Mouse (Mus musculus) neural tube, embryonic 14.5 days (tissue): ENCODE data around the gene Lmx1b. TPM values are rescaled to one million over a fixed set of nuclear protein-coding genes. Genes with fewer than 3 reads are reported as not detected.

Source experiments
- ATAC-seq: fragments of 200-750 bp; cut with Nextera tagmentation; 2 replicates; pipeline ENCODE4 v1.8.0; 2017; ENCODE audit warnings: low read depth, mild to moderate bottlenecking, moderate TSS enrichment, moderate library complexity
- H3K27ac ChIP-seq: fragments of 300-500 bp; sonication (generic); 2 replicates; pipeline ENCODE4 v1.5.1; 2014; ENCODE audit warnings: low read depth, mild to moderate bottlenecking, control low read depth, low read length, moderate library complexity, mixed read lengths
- H3K27me3 ChIP-seq: fragments of 300-500 bp; sonication (generic); 2 replicates; pipeline ENCODE4 v1.6.1; 2014; ENCODE audit warnings: low read length; ENCODE audit not compliant: control insufficient read depth, insufficient read depth
- H3K36me3 ChIP-seq: fragments of 300-500 bp; sonication (generic); 2 replicates; pipeline ENCODE4 v1.6.1; 2014; ENCODE audit warnings: low read length, mixed read lengths; ENCODE audit not compliant: control insufficient read depth, insufficient read depth
- H3K4me1 ChIP-seq: fragments of 300-500 bp; sonication (generic); 2 replicates; pipeline ENCODE4 v1.6.1; 2014; ENCODE audit warnings: low read length; ENCODE audit not compliant: control insufficient read depth, insufficient read depth
- H3K4me2 ChIP-seq: fragments of 300-500 bp; sonication (generic); 2 replicates; pipeline ENCODE4 v1.6.1; 2014; ENCODE audit warnings: mild to moderate bottlenecking, low read depth, low read length, control low read depth
- H3K4me3 ChIP-seq: fragments of 300-500 bp; sonication (generic); 2 replicates; pipeline ENCODE4 v1.5.1; 2014; ENCODE audit warnings: low read depth, low read length, control low read depth, mixed read lengths
- H3K9ac ChIP-seq: fragments of 300-500 bp; sonication (generic); replicated peaks from 2 replicates; pipeline ENCODE4 v1.6.1; 2014; ENCODE audit warnings: low read depth, mild to moderate bottlenecking, control low read depth, low read length, mixed read lengths
- H3K9me3 ChIP-seq: fragments of 300-500 bp; sonication (generic); 2 replicates; pipeline ENCODE4 v1.6.1; 2016; ENCODE audit warnings: low read length; ENCODE audit not compliant: control insufficient read depth
- WGBS: fragments of 180-500 bp; shearing (Covaris S2); extraction: QIAGEN DNeasy Blood & Tissue Kit; methylation state at CpG from one replicate; pipeline ENCODE4 v1.1.7; 2014; 5-methylcytosine and 5-hydroxymethylcytosine counted together
- polyA plus RNA-seq: library from polyadenylated mRNA; unstranded; fragments of >200 nt; fragmentation: Nextera tagmentation; extraction: Ambion mirVana; gene quantifications from 2 replicates; pipeline ENCODE4 v1.2.1, GENCODE M21; 2014

Lmx1b gene
- polyA plus RNA-seq, 1 experiment from 2014 or later: 16.3 TPM

DNA sequence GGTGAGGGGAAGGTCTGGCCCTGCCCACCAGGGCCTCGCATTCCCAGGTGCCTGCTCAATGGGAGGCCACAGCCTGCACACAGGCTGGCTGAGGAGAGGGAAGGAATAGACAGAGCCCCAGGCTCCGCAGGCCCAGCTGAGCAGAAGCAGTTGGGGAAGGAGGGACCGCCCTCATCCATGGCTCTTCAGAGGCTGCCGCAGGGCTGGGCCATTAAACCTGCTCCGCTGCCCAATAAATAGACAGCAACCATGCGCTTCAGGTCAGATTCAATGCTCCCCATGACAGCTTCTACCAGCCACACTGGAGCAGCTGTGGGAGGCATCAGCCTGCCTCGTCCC, 45.3 kb downstream of the Lmx1b start:
- 7% methylated on average over 7 of the region's 7 CpGs for WGBS
- peak; percentile 49; the same call in 1 of the 2 replicates for ATAC-seq
- Histone ChIP-seq H3K27ac (peak overlapping the region; percentile 62), H3K4me2 (no peak overlapping the region), H3K9ac (no peak overlapping the region), H3K4me3 (no peak overlapping the region), H3K36me3 (no peaks in the 10 kb centered on the region), H3K4me1 (peaks cover 33% of the 10 kb centered on the region), H3K27me3 (no peaks in the 10 kb centered on the region; the same call in 1 of the 2 replicates), H3K9me3 (no peaks in the 10 kb centered on the region)

DNA sequence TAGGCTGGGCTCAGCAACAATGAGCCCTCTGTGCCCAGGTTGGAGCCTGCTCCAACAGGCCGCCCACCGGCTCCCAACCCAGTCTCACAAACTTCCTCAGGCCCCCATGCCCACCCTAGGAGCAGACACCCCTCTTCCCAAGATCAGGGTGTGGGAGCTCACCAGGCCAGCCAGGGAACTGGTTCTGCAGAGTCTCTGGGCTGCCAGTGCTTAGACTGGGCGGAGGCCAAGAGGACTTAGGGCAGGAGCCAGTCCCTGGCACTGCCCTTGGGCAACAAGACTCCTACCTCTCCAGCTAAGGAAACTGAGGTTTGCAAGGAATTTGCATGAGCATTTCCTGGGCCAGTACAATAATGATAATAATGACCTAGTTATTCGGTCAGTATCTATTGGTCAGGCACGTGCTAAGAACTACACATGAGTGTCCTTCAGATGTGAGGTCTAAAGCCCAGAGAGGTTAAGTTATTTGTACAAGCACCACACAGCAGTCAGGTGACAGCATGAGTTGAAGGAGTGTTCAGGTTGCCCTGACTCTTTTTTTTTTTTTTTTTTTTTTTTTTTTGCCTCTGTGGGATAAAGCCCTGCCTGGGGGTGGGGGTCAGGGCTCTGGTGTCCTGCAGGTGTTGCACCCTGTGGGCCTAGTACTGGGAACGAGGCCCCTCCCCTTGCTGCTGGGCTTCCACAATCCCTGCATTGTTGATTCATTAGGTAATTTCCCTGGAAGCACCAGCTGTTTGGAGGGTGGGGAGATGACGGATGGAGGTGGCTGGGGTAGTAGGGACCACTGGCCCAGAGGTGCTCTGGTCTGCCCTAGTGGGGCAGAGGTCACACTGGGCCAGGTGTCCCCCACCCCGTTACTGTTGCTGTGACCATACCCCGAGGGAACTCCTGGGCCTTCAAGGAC, 45.9 kb downstream of the Lmx1b start:
- H3K36me3 ChIP-seq: no peaks in the 10 kb centered on the region
- no peaks in the 10 kb centered on the region for H3K9me3 ChIP-seq
- H3K9ac ChIP-seq: no peak overlapping the region
- no peaks in the 10 kb centered on the region; the same call in 1 of the 2 replicates for H3K27me3 ChIP-seq
- no peak overlapping the region for H3K4me2 ChIP-seq
- 47% methylated on average over 9 of the region's 9 CpGs for WGBS
- H3K27ac ChIP-seq: peak overlapping the region; percentile 62
- no peak; the same call in 1 of the 2 replicates for ATAC-seq
- H3K4me3 ChIP-seq: no peak overlapping the region
- H3K4me1 ChIP-seq: peaks cover 33% of the 10 kb centered on the region

DNA sequence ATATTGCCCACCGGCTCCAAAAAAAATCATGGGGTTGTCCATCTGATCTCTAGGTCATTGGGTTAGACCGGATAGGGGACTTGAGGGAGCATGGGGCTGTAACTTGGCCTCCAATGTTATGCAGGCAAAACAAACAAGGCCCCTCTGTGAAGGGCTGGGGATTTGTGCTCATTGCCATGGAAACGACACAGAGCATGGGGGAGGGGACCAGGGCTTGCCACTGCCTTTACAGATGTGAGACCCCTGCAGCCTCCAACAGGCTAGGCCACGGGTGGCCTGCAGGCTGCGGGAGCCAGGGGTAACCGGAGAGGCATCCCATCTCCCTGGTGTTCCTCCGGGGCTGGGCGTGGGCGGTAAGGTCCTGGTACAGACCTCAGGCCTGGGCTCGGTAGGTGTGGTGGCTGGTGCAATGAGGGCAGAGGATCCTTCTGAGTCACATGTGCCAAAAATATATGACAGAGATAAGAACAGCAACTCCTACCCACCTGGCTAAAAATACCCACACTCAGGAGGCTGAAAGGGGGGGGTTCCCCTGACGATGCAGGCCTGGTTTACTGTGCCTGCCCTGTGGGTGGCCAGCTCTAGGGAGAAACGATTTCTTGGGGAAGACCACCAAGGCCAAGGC, 47.3 kb downstream of the Lmx1b start:
- Histone ChIP-seq H3K4me2 (peak overlapping the region; percentile 18; the same call in 1 of the 2 replicates), H3K4me3 (no peak overlapping the region), H3K27ac (peak overlapping the region; percentile 35; the same call in 1 of the 2 replicates), H3K27me3 (no peaks in the 10 kb centered on the region; the same call in 1 of the 2 replicates), H3K9me3 (no peaks in the 10 kb centered on the region), H3K9ac (no peak overlapping the region), H3K4me1 (peaks cover 29% of the 10 kb centered on the region), H3K36me3 (no peaks in the 10 kb centered on the region)
- 6% methylated on average over 12 of the region's 12 CpGs for WGBS
- ATAC-seq: peak; percentile 38; the same call in 1 of the 2 replicates

DNA sequence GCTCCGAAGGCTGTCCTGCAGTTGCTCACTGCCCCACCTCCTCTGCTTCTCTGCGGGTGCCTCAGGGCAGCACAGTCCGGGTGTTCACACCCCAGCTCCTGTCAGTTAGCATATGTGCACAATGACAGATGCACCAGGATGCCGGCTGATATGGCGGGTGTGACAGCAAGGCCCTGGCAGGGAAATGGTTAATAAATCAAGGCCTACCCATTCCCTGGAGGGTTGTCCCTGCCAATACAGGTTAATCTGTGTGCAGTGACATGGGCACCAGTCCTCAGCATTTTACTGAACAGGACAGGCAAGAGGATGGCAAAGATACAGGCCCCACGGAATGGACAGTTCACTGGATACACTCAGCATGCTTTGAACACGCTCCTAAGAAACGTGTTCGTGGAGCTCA, 51.0 kb downstream of the Lmx1b start:
- WGBS: 50% methylated on average over 9 of the region's 9 CpGs
- Histone ChIP-seq H3K9ac (no peak overlapping the region), H3K27ac (no peak overlapping the region), H3K4me1 (peaks cover 27% of the 10 kb centered on the region), H3K9me3 (no peaks in the 10 kb centered on the region), H3K36me3 (no peaks in the 10 kb centered on the region), H3K27me3 (no peaks in the 10 kb centered on the region; the same call in none of the 2 replicates), H3K4me2 (no peak overlapping the region), H3K4me3 (no peak overlapping the region)
- no peak for ATAC-seq

DNA sequence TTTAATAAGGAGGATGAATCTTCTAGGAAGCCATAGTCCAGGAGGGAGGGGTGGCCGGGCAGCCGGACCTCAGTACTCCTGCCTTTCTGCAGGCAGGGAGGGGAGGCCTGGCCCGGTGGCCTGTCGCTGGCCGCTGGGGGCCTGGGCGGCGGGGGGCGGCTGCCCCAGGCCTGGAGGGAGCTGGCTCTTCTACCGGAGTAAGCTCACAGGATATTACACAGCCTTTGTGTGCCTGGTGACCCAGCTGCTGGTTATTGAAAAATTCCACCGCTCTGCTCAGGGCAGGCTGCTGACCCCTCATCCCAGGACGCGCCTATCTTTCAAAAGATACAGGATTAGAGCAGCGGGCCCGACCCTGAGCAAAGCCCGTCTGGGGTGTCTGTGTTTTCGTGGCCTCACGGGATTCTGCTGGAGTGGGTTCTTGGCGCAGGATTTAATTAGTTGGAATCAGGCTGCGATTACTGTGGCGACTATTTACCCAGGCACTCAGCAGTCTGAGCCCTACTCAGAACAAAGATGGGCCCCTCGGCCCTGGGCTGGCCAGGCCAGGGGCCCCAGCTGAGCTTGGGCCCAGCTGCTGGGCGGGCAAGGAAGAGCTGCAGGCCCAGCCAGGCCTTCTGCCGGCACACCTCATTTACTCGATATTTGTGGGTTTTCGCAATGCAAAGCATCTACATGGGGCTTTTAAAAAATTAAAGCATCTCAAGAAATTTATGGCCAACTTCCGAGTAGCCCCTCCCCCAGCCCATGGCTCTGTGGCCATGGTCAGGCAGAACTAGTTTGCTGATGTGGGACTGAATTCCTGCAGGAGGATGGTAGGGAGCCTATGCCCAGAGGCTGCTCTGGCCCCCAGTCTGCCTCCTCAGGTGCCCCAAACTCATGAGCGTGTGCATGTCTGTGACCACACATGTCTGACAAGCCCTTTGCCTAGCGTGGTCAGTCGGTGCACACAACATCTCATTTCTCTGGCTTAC, 55.1 kb downstream of the Lmx1b start:
- Histone ChIP-seq H3K27ac (peak overlapping the region; percentile 87), H3K4me2 (peak overlapping the region; percentile 4; the same call in 1 of the 2 replicates), H3K27me3 (no peaks in the 10 kb centered on the region; the same call in 1 of the 2 replicates), H3K36me3 (no peaks in the 10 kb centered on the region), H3K9ac (0 out of 2 replicates have a peak overlapping the region, but pooled peaks have one; percentile 25), H3K4me3 (no peak overlapping the region), H3K9me3 (no peaks in the 10 kb centered on the region), H3K4me1 (peaks cover 45% of the 10 kb centered on the region)
- peak; percentile 8; the same call in 1 of the 2 replicates for ATAC-seq
- 17% methylated on average over 29 of the region's 29 CpGs for WGBS

DNA sequence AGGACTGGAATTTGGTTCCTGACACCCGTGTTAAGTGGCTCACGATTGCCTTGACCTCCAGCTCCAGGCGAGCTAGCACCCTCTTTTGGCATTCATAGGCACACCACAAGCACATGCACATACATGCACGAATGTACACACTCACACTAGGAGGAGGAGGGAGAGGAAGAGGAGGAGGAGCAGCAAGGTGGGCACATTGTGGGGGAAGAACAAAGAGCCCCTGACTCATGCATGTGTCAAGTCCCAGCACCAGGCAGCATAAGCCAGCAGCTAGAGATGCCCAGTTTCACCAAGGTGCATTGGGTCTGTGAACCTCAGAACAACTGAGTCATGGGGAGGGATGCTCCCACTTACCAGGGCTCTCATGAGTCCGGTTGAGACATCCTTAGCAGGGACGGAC, 56.5 kb downstream of the Lmx1b start:
- 0 out of 2 replicates have a peak overlapping the region, but pooled peaks have one; percentile 6 for H3K4me2 ChIP-seq
- no peak overlapping the region for H3K4me3 ChIP-seq
- ATAC-seq: no peak
- peaks cover 52% of the 10 kb centered on the region for H3K4me1 ChIP-seq
- no peak overlapping the region for H3K9ac ChIP-seq
- WGBS: 7% methylated on average over 6 of the region's 6 CpGs
- no peaks in the 10 kb centered on the region for H3K36me3 ChIP-seq
- H3K27ac ChIP-seq: peak overlapping the region; percentile 87
- no peaks in the 10 kb centered on the region; the same call in 1 of the 2 replicates for H3K27me3 ChIP-seq
- no peaks in the 10 kb centered on the region for H3K9me3 ChIP-seq

DNA sequence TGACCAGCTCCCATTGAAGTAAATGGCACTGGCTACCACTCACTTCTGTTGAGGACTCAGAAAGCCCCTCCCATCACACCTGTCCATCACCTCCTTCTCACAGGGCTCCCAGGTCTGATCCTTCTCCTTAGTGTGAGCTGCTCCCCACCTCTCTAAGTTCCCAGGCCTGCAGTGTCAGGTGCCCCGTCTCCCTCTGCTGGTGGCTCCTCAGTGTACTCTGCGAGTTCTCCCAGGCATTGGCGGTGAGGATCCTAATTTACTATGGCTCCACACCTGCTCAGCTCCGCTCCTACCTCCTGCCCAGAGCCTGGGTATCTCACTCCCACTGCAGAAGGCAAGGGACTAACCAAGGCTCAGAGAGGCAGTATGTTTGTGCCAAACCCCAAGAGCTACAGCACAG, 57.0 kb downstream of the Lmx1b start:
- Histone ChIP-seq H3K27ac (peak overlapping the region; percentile 87), H3K4me2 (no peak overlapping the region), H3K36me3 (no peaks in the 10 kb centered on the region), H3K9ac (no peak overlapping the region), H3K27me3 (peaks cover 2% of the 10 kb centered on the region), H3K4me1 (peaks cover 52% of the 10 kb centered on the region), H3K9me3 (no peaks in the 10 kb centered on the region), H3K4me3 (no peak overlapping the region)
- 0% methylated on average over 4 of the region's 4 CpGs for WGBS
- ATAC-seq: no peak

DNA sequence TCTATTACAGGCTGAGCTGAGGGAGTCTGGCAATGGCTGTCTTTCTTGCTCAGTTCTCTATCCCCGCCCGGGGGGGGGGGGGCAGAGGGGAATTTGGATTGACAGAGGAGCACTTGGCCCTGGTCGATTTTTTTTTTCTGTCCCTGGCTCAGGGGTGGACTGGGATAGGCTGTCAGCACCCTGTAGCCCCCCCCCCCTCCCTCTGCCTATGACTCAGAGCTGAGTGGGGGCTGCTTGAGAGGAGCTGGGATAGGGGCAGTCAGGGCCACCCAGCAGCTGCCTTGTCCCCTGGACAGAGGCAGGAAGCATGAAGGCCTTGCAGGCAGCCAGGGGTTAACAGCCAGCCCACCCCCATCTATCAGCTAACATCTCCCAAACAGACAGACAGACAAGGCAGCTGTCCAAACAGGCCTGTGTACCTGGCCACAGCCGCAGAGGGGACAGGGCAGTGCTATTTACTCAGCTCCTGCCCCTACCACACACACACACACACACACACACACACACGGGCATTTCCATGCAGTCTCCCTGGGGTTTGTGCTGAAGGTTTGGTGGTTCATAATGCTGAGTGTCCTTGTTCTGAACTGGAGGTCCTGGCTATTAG, 57.8 kb downstream of the Lmx1b start:
- H3K4me3 ChIP-seq: no peak overlapping the region
- H3K36me3 ChIP-seq: no peaks in the 10 kb centered on the region
- H3K27ac ChIP-seq: peak overlapping the region; percentile 87; the same call in 1 of the 2 replicates
- WGBS: 11% methylated on average over 4 of the region's 5 CpGs
- no peak for ATAC-seq
- peaks cover 10% of the 10 kb centered on the region for H3K27me3 ChIP-seq
- 0 out of 2 replicates have a peak overlapping the region, but pooled peaks have one; percentile 5 for H3K4me2 ChIP-seq
- peaks cover 52% of the 10 kb centered on the region for H3K4me1 ChIP-seq
- H3K9ac ChIP-seq: 0 out of 2 replicates have a peak overlapping the region, but pooled peaks have one; percentile 2
- H3K9me3 ChIP-seq: no peaks in the 10 kb centered on the region
